Mouse (Mus musculus) embryonic facial prominence, embryonic 14.5 days (tissue): ENCODE results near the gene Brk1. TPM values are rescaled to one million over a fixed set of nuclear protein-coding genes. Genes with fewer than 3 reads are reported as not detected.

ENCODE experiments used
- ATAC-seq: fragments of 200-750 bp; cut with Nextera tagmentation; 2 replicates; pipeline ENCODE4 v1.8.0; 2017; ENCODE audit warnings: low read depth, moderate number of reproducible peaks, moderate TSS enrichment
- DNase-seq: peaks from one replicate; pipeline ENCODE4 v3.0.0-alpha.2; 2015; ENCODE audit warnings: low spot score
- H3K27ac ChIP-seq: fragments of 300-500 bp; sonication (generic); replicated peaks from 2 replicates; pipeline ENCODE4 v1.5.1; 2014; ENCODE audit warnings: low read depth, mild to moderate bottlenecking, low read length, moderate library complexity
- H3K27me3 ChIP-seq: fragments of 300-500 bp; sonication (generic); replicated peaks from 2 replicates; pipeline ENCODE4 v1.6.1; 2014; ENCODE audit warnings: low read length; ENCODE audit not compliant: control insufficient read depth, insufficient read depth
- H3K36me3 ChIP-seq: fragments of 300-500 bp; sonication (generic); 2 replicates; pipeline ENCODE4 v1.6.1; 2014; ENCODE audit warnings: low read length, mixed read lengths; ENCODE audit not compliant: control insufficient read depth, insufficient read depth
- H3K4me1 ChIP-seq: fragments of 300-500 bp; sonication (generic); 2 replicates; pipeline ENCODE4 v1.6.1; 2014; ENCODE audit warnings: antibody characterized with exemption, low read length; ENCODE audit not compliant: control insufficient read depth, insufficient read depth
- H3K4me2 ChIP-seq: fragments of 300-500 bp; sonication (generic); 2 replicates; pipeline ENCODE4 v1.6.1; 2014; ENCODE audit warnings: low read depth, mild to moderate bottlenecking, low read length, moderate library complexity, mixed read lengths
- H3K4me3 ChIP-seq: fragments of 300-500 bp; sonication (generic); 2 replicates; pipeline ENCODE4 v1.5.1; 2014; ENCODE audit warnings: low read depth, mild to moderate bottlenecking, low read length
- H3K9ac ChIP-seq: fragments of 300-500 bp; sonication (generic); 2 replicates; pipeline ENCODE4 v1.6.1; 2014; ENCODE audit warnings: low read depth, mild to moderate bottlenecking, low read length, moderate library complexity, mixed read lengths
- H3K9me3 ChIP-seq: fragments of 300-500 bp; sonication (generic); 2 replicates; pipeline ENCODE4 v1.6.1; 2016; ENCODE audit warnings: low read length; ENCODE audit not compliant: control insufficient read depth
- WGBS: fragments of 180-500 bp; shearing (Covaris S2); extraction: QIAGEN DNeasy Blood & Tissue Kit; methylation state at CpG from one replicate; pipeline ENCODE4 v1.1.7; 2014; 5-methylcytosine and 5-hydroxymethylcytosine counted together
- polyA plus RNA-seq: library from polyadenylated mRNA; unstranded; fragments of >200 nt; fragmentation: Nextera tagmentation; extraction: Ambion mirVana; gene quantifications from 2 replicates; pipeline ENCODE4 v1.2.1, GENCODE M21; 2014

The Brk1 gene
- polyA plus RNA-seq, 1 experiment from 2014 or later = 233 TPM

- DNase-seq = no peak
- Histone ChIP-seq H3K27me3 (no peaks in the 10 kb centered on the region), H3K9ac (no peak overlapping the region), H3K4me1 (no peaks in the 10 kb centered on the region), H3K27ac (no peak overlapping the region), H3K4me3 (no peak overlapping the region), H3K4me2 (no peak overlapping the region), H3K9me3 (peaks cover 4% of the 10 kb centered on the region; the same call in 1 of the 2 replicates), H3K36me3 (no peaks in the 10 kb centered on the region)
- WGBS = 67% methylated on average over 8 of the region's 8 CpGs
- ATAC-seq = no peak
Measured at GRCm38 (mm10) chr6:113659648-113660491, 55.3 kb downstream of the Brk1 start.

- no peaks in the 10 kb centered on the region for H3K27me3 ChIP-seq
- no peaks in the 10 kb centered on the region for H3K4me1 ChIP-seq
- 56% methylated on average over 14 of the region's 14 CpGs for WGBS
- DNase-seq (no peak), ATAC-seq (no peak)
- no peak overlapping the region for H3K4me3 ChIP-seq
- H3K27ac ChIP-seq = no peak overlapping the region
- no peak overlapping the region for H3K9ac ChIP-seq
- no peak overlapping the region for H3K4me2 ChIP-seq
- H3K36me3 ChIP-seq = no peaks in the 10 kb centered on the region
- peaks cover 4% of the 10 kb centered on the region; the same call in 1 of the 2 replicates for H3K9me3 ChIP-seq
Measured at GRCm38 (mm10) chr6:113660492-113661352, 56.1 kb downstream of the Brk1 start.

- ATAC-seq = no peak
- Histone ChIP-seq H3K4me3 (no peak overlapping the region), H3K27ac (no peak overlapping the region), H3K9ac (no peak overlapping the region), H3K27me3 (no peaks in the 10 kb centered on the region), H3K36me3 (no peaks in the 10 kb centered on the region), H3K4me1 (no peaks in the 10 kb centered on the region), H3K4me2 (no peak overlapping the region), H3K9me3 (peaks cover 4% of the 10 kb centered on the region; the same call in 1 of the 2 replicates)
- no peak for DNase-seq
- 40% methylated on average over 12 of the region's 12 CpGs for WGBS
Measured at GRCm38 (mm10) chr6:113661353-113662241, 57.0 kb downstream of the Brk1 start.

GRCm38 (mm10) chr6:113662964-113663700, 58.6 kb downstream of the Brk1 start:
- Histone ChIP-seq H3K4me3 (no peak overlapping the region), H3K9me3 (peaks cover 4% of the 10 kb centered on the region; the same call in 1 of the 2 replicates), H3K4me1 (no peaks in the 10 kb centered on the region), H3K27me3 (no peaks in the 10 kb centered on the region), H3K27ac (no peak overlapping the region), H3K9ac (no peak overlapping the region), H3K4me2 (no peak overlapping the region), H3K36me3 (no peaks in the 10 kb centered on the region)
- no peak for DNase-seq
- no peak for ATAC-seq
- 96% methylated on average over 8 of the region's 8 CpGs for WGBS

- H3K4me3 ChIP-seq = no peak overlapping the region
- H3K9me3 ChIP-seq = peaks cover 4% of the 10 kb centered on the region; the same call in 1 of the 2 replicates
- WGBS = 88% methylated on average over 7 of the region's 7 CpGs
- no peaks in the 10 kb centered on the region for H3K36me3 ChIP-seq
- no peak for DNase-seq
- H3K4me1 ChIP-seq = peaks cover 6% of the 10 kb centered on the region; the same call in 1 of the 2 replicates
- no peak overlapping the region for H3K27ac ChIP-seq
- no peak overlapping the region for H3K9ac ChIP-seq
- no peak overlapping the region for H3K4me2 ChIP-seq
- no peaks in the 10 kb centered on the region for H3K27me3 ChIP-seq
- no peak for ATAC-seq
Measured at GRCm38 (mm10) chr6:113664305-113664704, 59.7 kb downstream of the Brk1 start.

Other genes with a start within 250 kb of the Brk1 start
- 44.6 and 45.7 TPM in 2 replicates for gene Tada3, start 226.9 kb upstream of the Brk1 start, polyA plus RNA-seq
- 214 and 232 TPM in 2 replicates for gene Arpc4, start 226.7 kb upstream of the Brk1 start, polyA plus RNA-seq
- 3.3 and 5.4 TPM in 2 replicates for gene Ttll3, start 215.5 kb upstream of the Brk1 start, polyA plus RNA-seq
- gene Rpusd3, start 185.4 kb upstream of the Brk1 start, polyA plus RNA-seq = 16.3 and 23.4 TPM in 2 replicates
- gene Cidec, start 169.0 kb upstream of the Brk1 start, polyA plus RNA-seq = 0.47 and 3.3 TPM in 2 replicates
- gene Jagn1, start 162.2 kb upstream of the Brk1 start, polyA plus RNA-seq = 72.5 and 75.9 TPM in 2 replicates
- gene Il17re, start 146.3 kb upstream of the Brk1 start, polyA plus RNA-seq = 3.6 and 5.6 TPM in 2 replicates
- gene Il17rc, start 133.3 kb upstream of the Brk1 start, polyA plus RNA-seq = 15.7 and 20.2 TPM in 2 replicates
- gene Creld1, start 121.5 kb upstream of the Brk1 start, polyA plus RNA-seq = 24.8 and 25.3 TPM in 2 replicates
- gene Prrt3, start 102.8 kb upstream of the Brk1 start, polyA plus RNA-seq = 1.7 and 1.9 TPM in 2 replicates
- 96.7 and 103 TPM in 2 replicates for gene Emc3, start 73.1 kb upstream of the Brk1 start, polyA plus RNA-seq
- gene Fancd2, start 73.1 kb upstream of the Brk1 start, polyA plus RNA-seq = 7.5 and 7.8 TPM in 2 replicates
- not detected in 2 replicates for gene Fancd2os, start 4.1 kb upstream of the Brk1 start, polyA plus RNA-seq
- gene Vhl, start 19.2 kb downstream of the Brk1 start, polyA plus RNA-seq = 48.7 and 53.0 TPM in 2 replicates
- gene Irak2, start 33.7 kb downstream of the Brk1 start, polyA plus RNA-seq = 2.2 and 2.5 TPM in 2 replicates
- 0.94 and 1.9 TPM in 2 replicates for gene Tatdn2, start 92.3 kb downstream of the Brk1 start, polyA plus RNA-seq
- gene Ghrl, start 115.1 kb downstream of the Brk1 start, polyA plus RNA-seq = 0.61 TPM in 1 of 2 replicates, not detected in the other
- 301 and 324 TPM in 2 replicates for gene Sec13, start 136.0 kb downstream of the Brk1 start, polyA plus RNA-seq